Mouse (Mus musculus): ENCODE measurements at regions not wholly inside any gene's neighbourhood (a gene's known extent, or its start where the extent isn't known, plus 50 kb on each side); places are given as distances from the start of the nearest gene placed in this dataset.
"Not testable (repeated sequence)": the region's sequence is repeated elsewhere in the genome, so short reads cannot be mapped to it uniquely, and the experiment has no call there.

DNA sequence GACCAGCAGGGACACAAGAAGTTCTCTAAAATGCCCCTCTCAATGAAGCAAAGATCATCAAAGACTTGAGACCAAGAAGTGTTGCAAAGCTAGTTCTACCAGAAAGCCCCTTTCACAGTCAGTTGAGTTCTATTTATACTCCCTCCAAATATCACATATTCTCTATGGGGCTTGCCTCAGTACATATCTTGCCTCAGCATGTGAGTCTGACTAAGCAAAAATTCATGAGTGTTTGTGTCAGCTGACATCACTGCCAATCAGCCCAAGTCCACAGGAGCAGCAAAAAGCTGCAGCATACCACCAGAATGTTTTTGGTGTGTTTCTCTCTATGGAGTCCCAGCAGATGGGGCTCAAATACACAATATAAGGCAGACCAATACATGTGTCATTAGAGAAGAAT, 631.6 kb downstream of the Rpia start:
- H3K36me3 ChIP-seq (ENCODE audit: control insufficient read depth, insufficient read depth, low read length, poor library complexity, severe bottlenecking): no peaks in the 10 kb centered on the region
- no peaks in the 10 kb centered on the region for H3K27me3 ChIP-seq (ENCODE audit: control insufficient read depth, insufficient read depth, low read length, poor library complexity, severe bottlenecking)
- peak; percentile 11 for DNase-seq (ENCODE audit: low read depth, low spot score)

DNA sequence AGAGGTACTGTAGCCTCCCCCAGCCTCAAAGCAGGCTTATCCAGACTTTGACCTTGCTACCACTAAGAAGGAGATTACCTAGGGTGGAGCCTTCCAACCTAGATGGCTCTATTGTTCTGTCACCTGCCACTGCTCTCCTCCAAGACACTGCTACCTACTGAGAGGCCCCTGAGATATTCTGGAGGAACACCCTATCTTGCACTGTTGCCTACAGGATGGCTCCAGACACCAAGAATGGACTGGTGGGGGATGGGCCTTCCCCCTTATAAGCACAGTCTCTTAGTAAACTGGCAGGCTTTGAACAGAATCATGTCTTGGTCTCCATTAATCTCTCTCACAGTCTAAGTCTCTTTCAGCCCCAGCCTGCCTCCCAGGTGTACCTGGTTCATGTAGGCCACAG, 636.3 kb downstream of the Rpia start:
- not testable (repeated sequence) for H3K27me3 ChIP-seq (ENCODE audit: control insufficient read depth, insufficient read depth, low read length, poor library complexity, severe bottlenecking); H3K36me3 ChIP-seq (ENCODE audit: control insufficient read depth, insufficient read depth, low read length, poor library complexity, severe bottlenecking); DNase-seq (ENCODE audit: low read depth, low spot score)

DNA sequence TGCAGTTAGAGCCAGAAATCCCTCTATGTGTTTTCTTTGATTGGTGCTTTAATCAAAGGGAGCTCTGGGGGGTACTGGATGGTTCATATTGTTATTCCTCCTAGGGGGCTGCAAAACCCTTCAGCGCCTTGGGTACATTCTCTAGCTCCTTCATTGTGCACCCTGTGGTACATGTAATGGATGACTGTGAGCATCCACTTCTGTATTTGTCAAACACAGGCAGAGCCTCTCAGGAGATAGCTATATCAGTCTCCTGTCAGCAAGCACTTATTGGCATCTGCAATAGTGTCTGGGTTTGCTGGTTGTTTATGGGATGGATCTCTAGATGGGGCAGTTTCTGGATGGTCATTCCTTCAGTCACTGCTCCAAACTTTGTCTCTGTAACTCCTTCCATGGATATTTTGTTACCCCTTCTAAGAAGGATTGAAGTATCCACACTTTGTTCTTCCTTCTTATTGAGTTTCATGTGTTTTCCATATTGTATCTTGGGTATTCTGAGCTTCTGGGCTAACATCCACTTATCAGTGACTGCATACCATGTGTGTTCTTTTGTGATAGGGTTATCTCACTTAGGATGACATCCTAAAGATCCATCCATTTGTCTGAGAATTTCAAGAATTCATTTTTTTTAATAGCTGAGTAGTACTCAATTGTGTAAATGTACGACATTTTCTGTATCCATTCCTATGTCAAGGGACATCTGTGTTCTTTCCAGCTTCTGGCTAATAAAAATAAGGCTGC, 640.8 kb downstream of the Rpia start:
- not testable (repeated sequence) for H3K36me3 ChIP-seq (ENCODE audit: control insufficient read depth, insufficient read depth, low read length, poor library complexity, severe bottlenecking); H3K27me3 ChIP-seq (ENCODE audit: control insufficient read depth, insufficient read depth, low read length, poor library complexity, severe bottlenecking); DNase-seq (ENCODE audit: low read depth, low spot score)

DNA sequence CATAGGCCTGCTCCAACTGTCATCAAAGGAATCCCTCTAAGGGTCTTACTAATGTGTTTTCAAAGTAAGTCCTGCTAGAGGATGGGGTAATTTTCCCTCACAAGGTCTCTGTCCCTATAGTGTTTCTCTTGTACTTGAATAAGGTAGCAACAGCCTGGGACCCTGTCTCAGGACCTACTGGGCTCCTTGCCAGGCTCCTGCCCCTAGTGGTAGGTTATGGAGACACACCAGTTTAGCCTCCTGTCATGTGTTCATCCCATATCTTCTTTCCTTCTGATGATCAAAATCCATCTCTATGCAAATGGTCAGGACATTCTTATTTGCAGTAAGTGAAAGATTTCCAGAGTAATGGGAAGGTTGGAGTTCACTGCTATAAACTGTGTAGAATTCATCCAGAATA, 645.0 kb downstream of the Rpia start:
- Histone ChIP-seq H3K27me3 (ENCODE audit: control insufficient read depth, insufficient read depth, low read length, poor library complexity, severe bottlenecking) (no peaks in the 10 kb centered on the region), H3K36me3 (ENCODE audit: control insufficient read depth, insufficient read depth, low read length, poor library complexity, severe bottlenecking) (no peaks in the 10 kb centered on the region)
- peak; percentile 48 for DNase-seq (ENCODE audit: low read depth, low spot score)

DNA sequence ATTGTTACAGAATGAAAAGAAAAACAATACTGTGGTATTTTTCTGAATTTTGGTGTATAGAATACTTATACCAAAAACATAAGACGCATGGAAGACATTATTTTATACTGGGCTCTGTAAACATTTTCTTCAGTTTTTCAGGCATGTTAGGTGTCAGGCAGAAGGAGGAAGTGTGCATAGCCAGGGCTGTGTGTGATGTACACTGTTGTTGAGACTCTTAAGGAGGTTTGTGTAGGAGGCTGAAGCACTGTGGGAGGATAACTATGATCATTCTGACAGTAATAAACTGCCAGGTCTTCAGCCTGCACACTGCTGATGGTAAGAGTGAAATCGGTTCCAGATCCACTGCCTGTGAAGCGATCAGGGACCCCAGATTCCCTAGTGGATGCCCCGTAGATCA, 648.7 kb downstream of the Rpia start:
- H3K36me3 ChIP-seq (ENCODE audit: control insufficient read depth, insufficient read depth, low read length, poor library complexity, severe bottlenecking); DNase-seq (ENCODE audit: low read depth, low spot score); H3K27me3 ChIP-seq (ENCODE audit: control insufficient read depth, insufficient read depth, low read length, poor library complexity, severe bottlenecking): not testable (repeated sequence)

DNA sequence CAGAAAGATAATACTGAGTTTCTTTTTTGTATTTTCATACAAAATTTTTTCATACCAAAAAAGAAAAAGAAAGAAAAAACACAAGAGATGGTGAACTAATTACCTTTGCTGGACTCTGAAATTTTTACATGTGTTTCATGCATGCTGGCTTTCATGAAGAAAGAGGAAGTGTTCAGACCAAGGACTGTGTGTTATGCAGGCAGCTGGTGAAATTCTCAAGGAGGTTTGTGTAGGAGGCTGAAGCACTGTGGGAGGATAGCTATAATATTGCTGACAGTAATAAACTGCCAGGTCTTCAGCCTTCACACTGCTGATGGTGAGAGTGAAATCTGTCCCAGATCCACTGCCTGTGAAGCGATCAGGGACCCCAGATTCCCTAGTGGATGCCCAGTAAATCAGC, 675.2 kb downstream of the Rpia start:
- Histone ChIP-seq H3K36me3 (ENCODE audit: control insufficient read depth, insufficient read depth, low read length, poor library complexity, severe bottlenecking) (no peaks in the 10 kb centered on the region), H3K27me3 (ENCODE audit: control insufficient read depth, insufficient read depth, low read length, poor library complexity, severe bottlenecking) (no peaks in the 10 kb centered on the region)
- DNase-seq (ENCODE audit: low read depth, low spot score): peak; percentile 62

DNA sequence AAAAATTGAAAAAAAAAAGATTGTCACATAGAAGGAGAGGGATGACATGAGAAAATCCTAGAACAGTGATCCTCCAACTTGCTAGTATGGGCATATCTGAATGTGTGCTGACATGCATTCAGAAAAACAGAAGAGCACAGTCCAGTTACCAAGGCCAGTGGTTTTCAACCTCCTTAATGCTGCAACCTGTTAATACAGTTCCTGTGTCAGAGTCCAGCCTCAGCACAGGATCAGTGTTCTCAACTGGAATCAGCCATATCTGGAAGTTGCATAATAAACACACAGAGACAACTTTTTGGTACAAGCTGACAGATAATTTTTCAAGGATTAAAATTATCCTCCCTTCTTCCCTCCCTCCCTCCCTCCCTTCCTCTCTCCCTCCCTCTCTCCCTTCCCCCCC, 680.1 kb downstream of the Rpia start:
- DNase-seq (ENCODE audit: low read depth, low spot score): no peak
- H3K27me3 ChIP-seq (ENCODE audit: control insufficient read depth, insufficient read depth, low read length, poor library complexity, severe bottlenecking): no peaks in the 10 kb centered on the region
- H3K36me3 ChIP-seq (ENCODE audit: control insufficient read depth, insufficient read depth, low read length, poor library complexity, severe bottlenecking): no peaks in the 10 kb centered on the region

DNA sequence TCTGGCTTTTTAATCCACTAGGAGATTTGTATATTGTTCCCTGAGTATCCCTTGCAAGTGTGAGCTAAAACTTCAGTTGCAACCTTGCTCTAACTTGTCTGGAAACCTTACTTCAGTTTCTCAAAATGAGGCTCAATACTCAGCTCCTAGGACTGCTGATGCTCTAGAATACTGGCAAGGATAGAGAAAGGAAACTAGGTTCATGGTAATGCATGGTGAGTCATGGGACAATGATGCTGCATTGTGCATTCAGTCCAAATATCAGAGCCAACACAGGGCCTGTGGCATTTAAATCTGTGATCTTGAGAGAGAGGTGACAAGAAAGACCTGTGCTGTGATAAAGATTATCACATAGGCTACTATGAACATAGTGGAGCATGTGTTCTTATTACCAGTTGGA, 682.6 kb downstream of the Rpia start:
- not testable (repeated sequence) for H3K27me3 ChIP-seq (ENCODE audit: control insufficient read depth, insufficient read depth, low read length, poor library complexity, severe bottlenecking); H3K36me3 ChIP-seq (ENCODE audit: control insufficient read depth, insufficient read depth, low read length, poor library complexity, severe bottlenecking); DNase-seq (ENCODE audit: low read depth, low spot score)

DNA sequence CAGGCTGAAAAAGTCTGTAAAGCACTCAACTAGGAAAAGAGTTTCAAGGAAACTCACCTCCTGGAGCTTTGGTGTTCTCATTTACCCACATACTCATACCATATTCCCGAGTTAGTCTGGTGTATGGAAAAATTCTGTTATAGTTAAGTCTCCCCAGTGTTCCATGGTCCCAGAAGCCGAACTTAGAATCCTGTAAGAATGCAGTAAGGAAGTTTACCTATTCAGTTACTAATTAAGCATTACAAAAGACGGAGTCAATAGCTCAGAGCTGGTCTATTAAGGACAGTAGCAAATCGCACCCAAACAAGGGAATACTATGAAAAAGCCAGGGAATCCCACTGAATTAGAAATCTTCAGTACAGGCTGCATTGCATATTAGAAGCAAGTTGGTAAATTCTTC, 688.3 kb downstream of the Rpia start:
- H3K36me3 ChIP-seq (ENCODE audit: control insufficient read depth, insufficient read depth, low read length, poor library complexity, severe bottlenecking): no peaks in the 10 kb centered on the region
- no peak for DNase-seq (ENCODE audit: low read depth, low spot score)
- no peaks in the 10 kb centered on the region for H3K27me3 ChIP-seq (ENCODE audit: control insufficient read depth, insufficient read depth, low read length, poor library complexity, severe bottlenecking)

DNA sequence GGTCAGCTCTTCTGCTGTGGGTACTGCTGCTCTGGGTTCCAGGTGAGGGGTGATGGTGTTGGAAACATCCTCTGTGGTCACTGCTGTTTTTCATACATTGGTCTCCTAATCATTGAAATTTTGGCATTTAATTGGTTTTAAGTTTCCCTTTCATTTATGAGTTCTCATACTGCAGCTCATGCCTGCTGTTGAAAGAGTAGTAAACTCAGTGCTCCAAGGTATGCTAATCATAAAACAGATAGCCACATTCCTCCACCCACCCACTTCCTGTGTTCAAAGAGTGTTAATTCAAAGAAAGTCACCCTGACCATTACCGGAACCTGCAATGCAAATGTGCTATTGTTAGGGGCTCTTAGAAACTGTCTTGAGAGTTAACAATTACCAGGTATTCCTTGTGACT, 688.9 kb downstream of the Rpia start:
- DNase-seq (ENCODE audit: low read depth, low spot score): peak; percentile 43
- not testable (repeated sequence) for H3K36me3 ChIP-seq (ENCODE audit: control insufficient read depth, insufficient read depth, low read length, poor library complexity, severe bottlenecking)

DNA sequence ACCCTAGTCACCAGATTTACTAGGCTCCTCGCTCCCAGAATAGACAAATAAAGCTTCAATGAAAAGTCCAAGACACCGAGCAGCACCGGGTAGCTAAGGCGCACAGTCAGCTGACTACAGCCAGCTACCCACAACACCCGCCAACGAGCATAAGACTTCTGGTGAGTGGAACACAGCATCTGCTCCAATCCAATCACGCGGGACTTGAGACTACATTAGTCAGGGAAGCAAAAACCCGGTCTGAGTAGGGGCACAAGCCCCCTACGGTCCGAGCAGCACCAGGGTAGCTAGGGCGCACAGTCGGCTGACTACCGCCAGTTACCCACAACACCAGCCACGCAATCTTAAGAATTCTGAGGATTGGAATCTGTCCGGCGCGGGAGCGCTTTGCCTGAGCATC, 704.0 kb downstream of the Rpia start:
- no peaks in the 10 kb centered on the region for H3K36me3 ChIP-seq (ENCODE audit: control insufficient read depth, insufficient read depth, low read length, poor library complexity, severe bottlenecking)
- no peak for DNase-seq (ENCODE audit: low read depth, low spot score)
- no peaks in the 10 kb centered on the region; the same call in 1 of the 2 replicates for H3K27me3 ChIP-seq (ENCODE audit: control insufficient read depth, insufficient read depth, low read length, poor library complexity, severe bottlenecking)

More for the DNA sequence above, 688.9 kb downstream of the Rpia start:
- H3K27me3 ChIP-seq (ENCODE audit: control insufficient read depth, insufficient read depth, low read length, poor library complexity, severe bottlenecking): not testable (repeated sequence)

DNA sequence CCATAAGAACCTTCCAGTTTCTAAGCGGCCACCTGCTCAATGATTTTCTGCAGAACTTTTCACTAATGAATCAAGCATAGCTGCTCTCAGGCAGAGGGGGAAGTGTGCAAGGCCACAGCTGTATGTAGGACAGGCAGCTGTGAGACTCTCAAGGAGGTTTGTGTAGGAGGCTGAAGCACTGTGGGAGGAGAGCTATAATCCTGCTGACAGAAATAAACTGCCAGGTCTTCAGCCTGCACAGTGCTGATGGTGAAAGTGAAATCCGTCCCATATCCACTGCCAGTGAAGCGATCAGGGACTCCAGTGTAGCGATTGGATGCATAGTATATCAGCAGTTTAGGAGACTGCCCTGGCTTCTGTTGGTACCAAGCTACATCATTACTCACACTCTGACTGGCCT, 718.2 kb downstream of the Rpia start:
- H3K36me3 ChIP-seq (ENCODE audit: control insufficient read depth, insufficient read depth, low read length, poor library complexity, severe bottlenecking): no peaks in the 10 kb centered on the region
- DNase-seq (ENCODE audit: low read depth, low spot score): peak; percentile 32

DNA sequence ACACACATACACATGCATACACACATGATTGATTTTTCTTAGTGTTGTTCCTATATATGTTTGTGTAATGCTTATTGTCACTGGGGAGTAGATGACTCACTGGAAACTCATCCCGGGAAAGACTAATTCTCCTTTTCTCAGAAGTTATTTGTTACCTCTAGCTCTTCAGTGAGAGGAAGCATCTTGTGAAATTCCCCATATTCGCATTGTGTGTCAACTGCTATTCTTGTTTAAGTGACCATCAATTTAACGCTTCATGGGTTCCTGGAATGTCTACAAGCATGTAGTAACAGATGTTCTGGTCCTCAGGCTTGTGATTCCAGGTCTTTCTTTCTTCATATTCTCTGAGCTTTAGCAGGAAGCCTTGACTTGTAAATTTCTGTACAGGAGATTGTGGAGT, 720.0 kb downstream of the Rpia start:
- DNase-seq (ENCODE audit: low read depth, low spot score): no peak
- Histone ChIP-seq H3K27me3 (ENCODE audit: control insufficient read depth, insufficient read depth, low read length, poor library complexity, severe bottlenecking) (no peaks in the 10 kb centered on the region), H3K36me3 (ENCODE audit: control insufficient read depth, insufficient read depth, low read length, poor library complexity, severe bottlenecking) (no peaks in the 10 kb centered on the region)

More for the DNA sequence above, 718.2 kb downstream of the Rpia start:
- H3K27me3 ChIP-seq (ENCODE audit: control insufficient read depth, insufficient read depth, low read length, poor library complexity, severe bottlenecking): no peaks in the 10 kb centered on the region

DNA sequence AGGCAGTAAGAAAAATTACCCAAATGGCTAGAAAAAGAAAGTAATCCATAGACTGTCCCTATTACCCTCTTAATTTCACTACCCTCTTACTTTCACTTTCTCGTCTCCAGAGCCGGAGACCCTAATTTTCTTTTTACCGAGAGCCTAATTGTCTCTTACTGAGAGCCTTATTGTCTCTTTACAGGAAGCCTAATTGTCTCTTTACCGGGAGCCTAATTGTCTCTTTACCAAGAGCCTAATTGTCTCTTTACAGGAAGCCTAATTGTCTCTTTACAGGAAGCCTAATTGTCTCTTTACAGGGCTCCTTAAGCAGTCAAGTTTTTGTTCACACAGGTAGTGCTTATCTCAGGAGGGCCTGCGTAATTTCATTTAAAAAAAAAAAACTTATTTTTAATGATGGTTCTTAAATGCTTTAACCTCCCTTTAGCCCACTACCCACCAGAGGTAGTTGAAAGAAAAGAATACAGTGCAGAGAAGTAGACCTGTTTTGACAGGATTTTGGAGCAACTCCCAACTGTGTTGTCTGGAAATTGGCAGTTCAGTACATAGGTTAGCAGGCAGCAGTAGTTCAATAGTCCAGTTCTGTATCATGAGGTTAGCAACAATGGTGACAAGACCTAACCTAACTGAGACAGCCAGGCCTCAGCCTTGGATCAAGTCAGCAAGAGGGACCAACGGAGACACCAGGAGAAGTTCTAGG, 724.2 kb downstream of the Rpia start:
- no peak for DNase-seq (ENCODE audit: low read depth, low spot score)
- Histone ChIP-seq H3K27me3 (ENCODE audit: control insufficient read depth, insufficient read depth, low read length, poor library complexity, severe bottlenecking) (no peaks in the 10 kb centered on the region), H3K36me3 (ENCODE audit: control insufficient read depth, insufficient read depth, low read length, poor library complexity, severe bottlenecking) (no peaks in the 10 kb centered on the region)

DNA sequence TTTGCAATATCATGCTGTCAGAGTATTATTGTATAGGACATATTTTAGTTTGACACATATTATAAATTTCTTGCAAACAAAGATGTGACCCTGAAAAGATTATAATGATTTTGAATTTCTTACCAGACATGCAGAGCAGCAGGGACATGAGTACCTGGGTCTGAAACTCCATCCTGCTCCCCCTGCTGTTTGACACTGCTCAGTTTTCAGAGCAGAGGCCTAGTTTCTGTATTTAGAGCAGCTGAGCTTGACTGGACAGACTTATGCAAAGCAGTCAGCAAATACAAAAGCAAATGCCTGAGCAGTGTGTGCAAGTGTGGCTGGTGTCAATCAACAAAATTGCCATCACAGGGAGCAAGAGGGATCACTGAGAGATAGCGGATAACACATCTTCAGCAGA, 733.0 kb downstream of the Rpia start:
- DNase-seq (ENCODE audit: low read depth, low spot score): peak; percentile 58
- H3K27me3 ChIP-seq (ENCODE audit: control insufficient read depth, insufficient read depth, low read length, poor library complexity, severe bottlenecking): no peaks in the 10 kb centered on the region

More for the DNA sequence above, 733.0 kb downstream of the Rpia start:
- H3K36me3 ChIP-seq (ENCODE audit: control insufficient read depth, insufficient read depth, low read length, poor library complexity, severe bottlenecking): no peaks in the 10 kb centered on the region

All from splenic B cell, adult 2 months (primary cell).